Mouse (Mus musculus): ENCODE data around the gene Caln1. TPM values are rescaled to one million over a fixed set of nuclear protein-coding genes. Genes with fewer than 3 reads are reported as not detected.

Caln1 gene
- polyA plus RNA-seq, 2 experiments: not detected

GRCm38 (mm10) chr5:130328366-130328765 lies 40.9 kb upstream of the Caln1 start:
- no peak overlapping the region for H3K27ac ChIP-seq
- H3K36me3 ChIP-seq (replicated peaks; ENCODE audit: control insufficient read depth, insufficient read depth, low read depth): peaks cover 5% of the 10 kb centered on the region
- H3K4me3 ChIP-seq (ENCODE audit: insufficient read depth in 1 of 2, low read depth in 2 of 2, low read length in 2 of 2): no peak overlapping the region
- no peaks in the 10 kb centered on the region for H3K4me1 ChIP-seq (replicated peaks; ENCODE audit: control insufficient read depth in 2 of 2, insufficient read depth in 2 of 2, low read length in 1 of 2)
- no peak for TF ChIP-seq CTCF (IDR thresholded peaks at IDR 0.05; ENCODE audit: low read depth)
- no peak for TF ChIP-seq EP300 (IDR thresholded peaks at IDR 0.05; ENCODE audit: low read depth)
- ATAC-seq (ENCODE audit: insufficient read depth) (no peak), DNase-seq (ENCODE audit: low read depth in 3 of 3, low spot score in 3 of 3) (no peak)
- H3K4me2 ChIP-seq (ENCODE audit: low read depth): no peak overlapping the region
- no peaks in the 10 kb centered on the region for H3K9me3 ChIP-seq (ENCODE audit: control insufficient read depth, low read length)
- 80% methylated on average over 9 of the region's 9 CpGs for WGBS (ENCODE audit: insufficient replicate concordance)
- no peak overlapping the region for H3K9ac ChIP-seq (replicated peaks)
- H3K27me3 ChIP-seq (ENCODE audit: control insufficient read depth, insufficient read depth, low read length): no peaks in the 10 kb centered on the region

- TF ChIP-seq CTCF (IDR thresholded peaks at IDR 0.05; ENCODE audit: low read depth): no peak
- no peak for TF ChIP-seq EP300 (IDR thresholded peaks at IDR 0.05; ENCODE audit: low read depth)
- no peaks in the 10 kb centered on the region for H3K4me1 ChIP-seq (replicated peaks; ENCODE audit: control insufficient read depth in 2 of 2, insufficient read depth in 2 of 2, low read length in 1 of 2)
- no peaks in the 10 kb centered on the region for H3K9me3 ChIP-seq (ENCODE audit: control insufficient read depth, low read length)
- peaks cover 5% of the 10 kb centered on the region for H3K36me3 ChIP-seq (replicated peaks; ENCODE audit: control insufficient read depth, insufficient read depth, low read depth)
- DNase-seq (ENCODE audit: low read depth in 3 of 3, low spot score in 3 of 3) (no peak), ATAC-seq (ENCODE audit: insufficient read depth) (no peak)
- no peak overlapping the region for H3K4me2 ChIP-seq (ENCODE audit: low read depth)
- no peak overlapping the region for H3K4me3 ChIP-seq (ENCODE audit: insufficient read depth in 1 of 2, low read depth in 2 of 2, low read length in 2 of 2)
- no peak overlapping the region for H3K27ac ChIP-seq
- H3K27me3 ChIP-seq (ENCODE audit: control insufficient read depth, insufficient read depth, low read length): no peaks in the 10 kb centered on the region
- H3K9ac ChIP-seq (replicated peaks): no peak overlapping the region
- 55% methylated on average over 2 of the region's 2 CpGs for WGBS (ENCODE audit: insufficient replicate concordance)
Measured at GRCm38 (mm10) chr5:130329889-130330288, 39.4 kb upstream of the Caln1 start.

- Histone ChIP-seq H3K36me3 (replicated peaks; ENCODE audit: control insufficient read depth, insufficient read depth, low read depth) (peaks cover 14% of the 10 kb centered on the region), H3K27ac (no peak overlapping the region), H3K4me1 (replicated peaks; ENCODE audit: control insufficient read depth in 2 of 2, insufficient read depth in 2 of 2, low read length in 1 of 2) (no peaks in the 10 kb centered on the region), H3K27me3 (ENCODE audit: control insufficient read depth, insufficient read depth, low read length) (no peaks in the 10 kb centered on the region), H3K9ac (replicated peaks) (no peak overlapping the region), H3K9me3 (ENCODE audit: control insufficient read depth, low read length) (no peaks in the 10 kb centered on the region), H3K4me3 (ENCODE audit: insufficient read depth in 1 of 2, low read depth in 2 of 2, low read length in 2 of 2) (no peak overlapping the region), H3K4me2 (ENCODE audit: low read depth) (no peak overlapping the region)
- ATAC-seq (ENCODE audit: insufficient read depth) (no peak), DNase-seq (ENCODE audit: low read depth in 3 of 3, low spot score in 3 of 3) (no peak)
- TF ChIP-seq EP300 (IDR thresholded peaks at IDR 0.05; ENCODE audit: low read depth): no peak
- TF ChIP-seq CTCF (IDR thresholded peaks at IDR 0.05; ENCODE audit: low read depth): no peak
- 80% methylated on average over 4 of the region's 4 CpGs for WGBS (ENCODE audit: insufficient replicate concordance)
Measured at GRCm38 (mm10) chr5:130330801-130331200, 38.5 kb upstream of the Caln1 start.

- no peaks in the 10 kb centered on the region for H3K9me3 ChIP-seq (ENCODE audit: control insufficient read depth, low read length)
- no peak overlapping the region for H3K9ac ChIP-seq (replicated peaks)
- DNase-seq (ENCODE audit: low read depth in 3 of 3, low spot score in 3 of 3) (no peak), ATAC-seq (ENCODE audit: insufficient read depth) (no peak)
- peaks cover 13% of the 10 kb centered on the region for H3K36me3 ChIP-seq (replicated peaks; ENCODE audit: control insufficient read depth, insufficient read depth, low read depth)
- no peaks in the 10 kb centered on the region for H3K4me1 ChIP-seq (replicated peaks; ENCODE audit: control insufficient read depth in 2 of 2, insufficient read depth in 2 of 2, low read length in 1 of 2)
- H3K4me2 ChIP-seq (ENCODE audit: low read depth): no peak overlapping the region
- TF ChIP-seq EP300 (IDR thresholded peaks at IDR 0.05; ENCODE audit: low read depth) (no peak), CTCF (IDR thresholded peaks at IDR 0.05; ENCODE audit: low read depth) (no peak)
- H3K4me3 ChIP-seq (ENCODE audit: insufficient read depth in 1 of 2, low read depth in 2 of 2, low read length in 2 of 2): no peak overlapping the region
- H3K27ac ChIP-seq: no peak overlapping the region
- H3K27me3 ChIP-seq (ENCODE audit: control insufficient read depth, insufficient read depth, low read length): no peaks in the 10 kb centered on the region
- WGBS (ENCODE audit: insufficient replicate concordance): 62% methylated on average over 4 of the region's 4 CpGs
Measured at GRCm38 (mm10) chr5:130331206-130331605, 38.0 kb upstream of the Caln1 start.

- Histone ChIP-seq H3K9me3 (ENCODE audit: control insufficient read depth, low read length) (no peaks in the 10 kb centered on the region), H3K27me3 (ENCODE audit: control insufficient read depth, insufficient read depth, low read length) (no peaks in the 10 kb centered on the region), H3K27ac (no peak overlapping the region), H3K36me3 (replicated peaks; ENCODE audit: control insufficient read depth, insufficient read depth, low read depth) (peaks cover 10% of the 10 kb centered on the region), H3K9ac (replicated peaks) (no peak overlapping the region), H3K4me1 (replicated peaks; ENCODE audit: control insufficient read depth in 2 of 2, insufficient read depth in 2 of 2, low read length in 1 of 2) (no peaks in the 10 kb centered on the region), H3K4me3 (ENCODE audit: insufficient read depth in 1 of 2, low read depth in 2 of 2, low read length in 2 of 2) (no peak overlapping the region), H3K4me2 (ENCODE audit: low read depth) (no peak overlapping the region)
- no peak for TF ChIP-seq EP300 (IDR thresholded peaks at IDR 0.05; ENCODE audit: low read depth)
- no peak for TF ChIP-seq CTCF (IDR thresholded peaks at IDR 0.05; ENCODE audit: low read depth)
- WGBS (ENCODE audit: insufficient replicate concordance): 81% methylated on average over 7 of the region's 7 CpGs
- DNase-seq (ENCODE audit: low read depth in 3 of 3, low spot score in 3 of 3): no peak
- ATAC-seq (ENCODE audit: insufficient read depth): no peak
Measured at GRCm38 (mm10) chr5:130333566-130333965, 35.7 kb upstream of the Caln1 start.

All from liver, embryonic 14.5 days (tissue).